Mouse (Mus musculus): ENCODE measurements around the gene Olfr809.

DNA sequence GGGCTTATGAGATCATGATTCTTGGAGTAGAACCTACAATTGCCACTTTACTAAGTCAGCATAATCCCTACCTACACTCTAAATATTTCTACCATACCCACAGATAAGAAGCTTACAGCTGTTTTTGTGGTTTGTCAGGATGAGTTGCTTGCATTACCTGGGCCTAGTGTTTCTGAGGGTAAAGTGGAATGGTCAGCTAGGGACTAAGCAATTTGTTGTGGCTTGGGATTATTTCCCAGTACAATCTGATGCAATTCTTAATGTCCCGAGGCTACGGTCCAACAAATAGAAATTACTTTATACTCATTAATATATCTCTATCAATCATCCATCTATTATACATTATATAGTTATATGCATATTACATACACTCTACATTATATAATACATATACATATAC is 45.2 kb upstream of the Olfr809 start, which contains the start of gene Olfr805:
- TF ChIP-seq CTCF (IDR thresholded peaks at IDR 0.05; ENCODE audit: borderline replicate concordance, insufficient read depth, low read length): no peak
- TF ChIP-seq POLR2A (IDR thresholded peaks at IDR 0.05; ENCODE audit: low read depth, low read length): no peak

All from embryonic fibroblast, embryonic 13.5 days (primary cell).